Mouse (Mus musculus) heart, embryonic 10.5 days (tissue): Measurements from ENCODE around the gene Cyp4f39. TPM values are rescaled to one million over a fixed set of nuclear protein-coding genes. Genes with fewer than 3 reads are reported as not detected.

Experiments
- polyA plus RNA-seq: library from polyadenylated mRNA; unstranded; fragments of >200 nt; fragmentation: Nextera tagmentation; extraction: Ambion mirVana; gene quantifications from 2 replicates; pipeline ENCODE4 v1.2.1, GENCODE M21; 2016

The Cyp4f39 gene
- polyA plus RNA-seq, 1 experiment from 2014 or later: not detected

Other genes with a start within 250 kb of the Cyp4f39 start
- 73.1 and 105 TPM in 2 replicates for gene Brd4, start 168.0 kb upstream of the Cyp4f39 start, polyA plus RNA-seq
- 100 and 115 TPM in 2 replicates for gene Akap8, start 131.5 kb upstream of the Cyp4f39 start, polyA plus RNA-seq
- 84.7 and 88.6 TPM in 2 replicates for gene Akap8l, start 102.1 kb upstream of the Cyp4f39 start, polyA plus RNA-seq
- 17.9 and 21.8 TPM in 2 replicates for gene Wiz, start 63.3 kb upstream of the Cyp4f39 start, polyA plus RNA-seq
- 1.2 and 2.3 TPM in 2 replicates for gene Rasal3, start 49.1 kb upstream of the Cyp4f39 start, polyA plus RNA-seq
- 0.09 and 0.40 TPM in 2 replicates for gene Pglyrp2, start 28.6 kb upstream of the Cyp4f39 start, polyA plus RNA-seq
- gene Cyp4f17, start 53.3 kb downstream of the Cyp4f39 start, polyA plus RNA-seq: 4.1 and 4.9 TPM in 2 replicates
- gene Cyp4f16, start 83.8 kb downstream of the Cyp4f39 start, polyA plus RNA-seq: 15.8 and 18.3 TPM in 2 replicates
- gene Cyp4f37, start 168.6 kb downstream of the Cyp4f39 start, polyA plus RNA-seq: not detected in 2 replicates
- gene Cyp4f40, start 206.2 kb downstream of the Cyp4f39 start, polyA plus RNA-seq: not detected in 2 replicates
- gene Cyp4f15, start 232.9 kb downstream of the Cyp4f39 start, polyA plus RNA-seq: 0.41 and 0.83 TPM in 2 replicates